Mouse (Mus musculus): ENCODE results near the gene Wscd2. TPM values are rescaled to one million over a fixed set of nuclear protein-coding genes. Genes with fewer than 3 reads are reported as not detected.

Wscd2 gene
- total and polyA plus RNA-seq, 3 experiments, result not detected

DNA sequence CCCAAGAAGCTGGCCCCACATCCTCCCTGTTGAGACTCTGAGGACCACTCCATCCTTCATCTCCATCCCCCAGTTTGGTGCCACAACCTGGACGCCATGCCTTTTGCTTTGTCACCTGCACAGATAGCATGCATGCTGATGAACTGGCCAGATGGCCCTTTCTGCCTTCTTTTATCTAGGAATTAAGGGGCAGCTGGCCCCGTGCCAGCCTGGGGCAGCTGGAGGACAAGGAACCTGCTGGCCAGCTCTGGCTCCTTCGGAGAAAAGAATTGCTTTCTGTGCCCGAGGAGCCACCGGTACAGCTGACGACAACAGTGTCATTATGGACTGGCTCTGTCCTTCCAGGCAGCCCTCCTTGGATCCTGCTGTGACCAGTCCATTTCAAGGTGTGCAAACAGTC is 32.9 kb upstream of the Wscd2 start:
- H3K27me3 ChIP-seq (ENCODE audit: control insufficient read depth in 1 of 2, insufficient read depth in 2 of 2, low read length in 2 of 2), result no peaks in the 10 kb centered on the region
- no peak overlapping the region for H3K27ac ChIP-seq (ENCODE audit: control insufficient read depth, low read depth, low read length)
- H3K4me3 ChIP-seq (ENCODE audit: control insufficient read depth in 1 of 2, insufficient read depth in 1 of 2, low read depth in 2 of 2, low read length in 2 of 2), result no peak overlapping the region
- H3K36me3 ChIP-seq (ENCODE audit: control insufficient read depth in 1 of 2, insufficient read depth in 2 of 2, low read length in 2 of 2), result no peaks in the 10 kb centered on the region
- no peak for DNase-seq (ENCODE audit: low read depth, low spot score)
- H3K9me3 ChIP-seq (replicated peaks; ENCODE audit: insufficient read depth, low read length), result no peaks in the 10 kb centered on the region
- no peak overlapping the region for H3K9ac ChIP-seq (ENCODE audit: control insufficient read depth, low read depth, low read length, poor library complexity, severe bottlenecking)
- no peaks in the 10 kb centered on the region for H3K4me1 ChIP-seq (ENCODE audit: control insufficient read depth in 1 of 2, insufficient read depth in 2 of 2, low read length in 2 of 2)
- H3K79me2 ChIP-seq (ENCODE audit: control insufficient read depth, insufficient read depth, low read length, poor library complexity), result no peaks in the 10 kb centered on the region
- TF ChIP-seq RCOR1 (IDR thresholded peaks at IDR 0.05; ENCODE audit: low read depth, low read length) (no peak), ZNF384 (IDR thresholded peaks at IDR 0.05; ENCODE audit: low read depth, low read length) (no peak), JUND (IDR thresholded peaks at IDR 0.05; ENCODE audit: low read depth, low read length) (no peak), USF1 (IDR thresholded peaks at IDR 0.05; ENCODE audit: low read depth, low read length) (no peak), UBTF (IDR thresholded peaks at IDR 0.05; ENCODE audit: borderline replicate concordance, insufficient read depth, low read depth, low read length) (no peak), POLR2AphosphoS2 (IDR thresholded peaks at IDR 0.05; ENCODE audit: low read length) (no peak), SIN3A (IDR thresholded peaks at IDR 0.05; ENCODE audit: low read length) (no peak), BHLHE40 (IDR thresholded peaks at IDR 0.05; ENCODE audit: borderline replicate concordance, low read depth, low read length) (no peak), KAT2A (conservative IDR thresholded peaks at IDR 0.05; ENCODE audit: low read depth, low read length) (no peak), MXI1 (IDR thresholded peaks at IDR 0.05; ENCODE audit: low read depth, low read length) (no peak), TCF12 (IDR thresholded peaks at IDR 0.05; ENCODE audit: low read depth, low read length) (no peak), POLR2A (IDR thresholded peaks at IDR 0.05; ENCODE audit: control insufficient read depth in 1 of 2, insufficient read depth in 1 of 2, low read depth in 1 of 2, low read length in 2 of 2, poor library complexity in 1 of 2) (no peak), HCFC1 (IDR thresholded peaks at IDR 0.05; ENCODE audit: low read depth, low read length) (no peak), CHD2 (IDR thresholded peaks at IDR 0.05; ENCODE audit: low read length) (no peak), ZMIZ1 (IDR thresholded peaks at IDR 0.05; ENCODE audit: low read depth, low read length) (no peak), CTCF (IDR thresholded peaks at IDR 0.05 in 2 of 3, conservative IDR thresholded peaks at IDR 0.05 in 1 of 3; ENCODE audit: control insufficient read depth in 1 of 3, insufficient read depth in 1 of 3, low read depth in 2 of 3, low read length in 3 of 3, poor library complexity in 1 of 3, severe bottlenecking in 1 of 3) (no peak), USF2 (IDR thresholded peaks at IDR 0.05; ENCODE audit: borderline replicate concordance in 1 of 2, insufficient read depth in 1 of 2, low read depth in 1 of 2, low read length in 2 of 2) (no peak), CHD1 (IDR thresholded peaks at IDR 0.05; ENCODE audit: low read depth, low read length) (no peak), TAL1 (IDR thresholded peaks at IDR 0.05; ENCODE audit: low read length) (no peak), RAD21 (IDR thresholded peaks at IDR 0.05; ENCODE audit: low read depth, low read length) (no peak)

DNA sequence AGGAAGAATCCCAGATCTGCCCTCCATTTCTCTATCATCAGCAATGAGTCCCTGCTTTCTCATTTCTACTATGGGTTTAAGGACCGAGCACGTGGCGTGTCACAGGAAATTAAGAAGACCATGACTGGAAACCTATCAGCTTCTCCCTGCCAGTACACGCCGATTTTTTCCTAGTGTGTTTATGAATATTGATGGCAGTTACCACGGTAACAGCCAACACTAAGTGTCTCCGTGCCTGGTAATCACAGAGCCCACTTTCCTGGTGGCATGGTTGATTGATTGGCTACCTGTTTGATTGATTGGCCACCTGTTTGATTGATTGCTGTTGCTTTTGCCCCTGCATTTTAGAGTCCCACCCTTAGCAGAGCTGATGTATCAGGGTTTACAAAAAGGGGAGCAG is 30.2 kb upstream of the Wscd2 start:
- Histone ChIP-seq H3K4me1 (ENCODE audit: control insufficient read depth in 1 of 2, insufficient read depth in 2 of 2, low read length in 2 of 2) (no peaks in the 10 kb centered on the region), H3K27me3 (ENCODE audit: control insufficient read depth in 1 of 2, insufficient read depth in 2 of 2, low read length in 2 of 2) (no peaks in the 10 kb centered on the region), H3K36me3 (ENCODE audit: control insufficient read depth in 1 of 2, insufficient read depth in 2 of 2, low read length in 2 of 2) (no peaks in the 10 kb centered on the region), H3K27ac (ENCODE audit: control insufficient read depth, low read depth, low read length) (no peak overlapping the region), H3K9ac (ENCODE audit: control insufficient read depth, low read depth, low read length, poor library complexity, severe bottlenecking) (no peak overlapping the region), H3K4me3 (ENCODE audit: control insufficient read depth in 1 of 2, insufficient read depth in 1 of 2, low read depth in 2 of 2, low read length in 2 of 2) (no peak overlapping the region), H3K79me2 (ENCODE audit: control insufficient read depth, insufficient read depth, low read length, poor library complexity) (no peaks in the 10 kb centered on the region), H3K9me3 (replicated peaks; ENCODE audit: insufficient read depth, low read length) (no peaks in the 10 kb centered on the region)
- DNase-seq (ENCODE audit: low read depth, low spot score), result no peak
- TF ChIP-seq ELF1 (IDR thresholded peaks at IDR 0.05; ENCODE audit: low read depth, low read length) (no peak), ETS1 (IDR thresholded peaks at IDR 0.05; ENCODE audit: low read depth, low read length) (no peak), E2F4 (IDR thresholded peaks at IDR 0.05; ENCODE audit: borderline replicate concordance, low read depth, low read length) (no peak), EP300 (IDR thresholded peaks at IDR 0.05; ENCODE audit: low read depth in 1 of 2, low read length in 2 of 2) (no peak), TCF12 (IDR thresholded peaks at IDR 0.05; ENCODE audit: low read depth, low read length) (no peak), MYC (IDR thresholded peaks at IDR 0.05; ENCODE audit: low read depth, low read length) (no peak), KAT2A (conservative IDR thresholded peaks at IDR 0.05; ENCODE audit: low read depth, low read length) (no peak), SIN3A (IDR thresholded peaks at IDR 0.05; ENCODE audit: low read length) (no peak), BHLHE40 (IDR thresholded peaks at IDR 0.05; ENCODE audit: borderline replicate concordance, low read depth, low read length) (no peak), CHD1 (IDR thresholded peaks at IDR 0.05; ENCODE audit: low read depth, low read length) (no peak), UBTF (IDR thresholded peaks at IDR 0.05; ENCODE audit: borderline replicate concordance, insufficient read depth, low read depth, low read length) (no peak), MAZ (IDR thresholded peaks at IDR 0.05; ENCODE audit: low read depth, low read length) (no peak), HCFC1 (IDR thresholded peaks at IDR 0.05; ENCODE audit: low read depth, low read length) (no peak), MAFK (IDR thresholded peaks at IDR 0.05; ENCODE audit: borderline replicate concordance, low read depth, low read length) (no peak), NELFE (IDR thresholded peaks at IDR 0.05; ENCODE audit: low read depth, low read length) (no peak)
